Comparison of ENCODE assay signal across 8 mouse cellular contexts in the genomic region with DNA sequence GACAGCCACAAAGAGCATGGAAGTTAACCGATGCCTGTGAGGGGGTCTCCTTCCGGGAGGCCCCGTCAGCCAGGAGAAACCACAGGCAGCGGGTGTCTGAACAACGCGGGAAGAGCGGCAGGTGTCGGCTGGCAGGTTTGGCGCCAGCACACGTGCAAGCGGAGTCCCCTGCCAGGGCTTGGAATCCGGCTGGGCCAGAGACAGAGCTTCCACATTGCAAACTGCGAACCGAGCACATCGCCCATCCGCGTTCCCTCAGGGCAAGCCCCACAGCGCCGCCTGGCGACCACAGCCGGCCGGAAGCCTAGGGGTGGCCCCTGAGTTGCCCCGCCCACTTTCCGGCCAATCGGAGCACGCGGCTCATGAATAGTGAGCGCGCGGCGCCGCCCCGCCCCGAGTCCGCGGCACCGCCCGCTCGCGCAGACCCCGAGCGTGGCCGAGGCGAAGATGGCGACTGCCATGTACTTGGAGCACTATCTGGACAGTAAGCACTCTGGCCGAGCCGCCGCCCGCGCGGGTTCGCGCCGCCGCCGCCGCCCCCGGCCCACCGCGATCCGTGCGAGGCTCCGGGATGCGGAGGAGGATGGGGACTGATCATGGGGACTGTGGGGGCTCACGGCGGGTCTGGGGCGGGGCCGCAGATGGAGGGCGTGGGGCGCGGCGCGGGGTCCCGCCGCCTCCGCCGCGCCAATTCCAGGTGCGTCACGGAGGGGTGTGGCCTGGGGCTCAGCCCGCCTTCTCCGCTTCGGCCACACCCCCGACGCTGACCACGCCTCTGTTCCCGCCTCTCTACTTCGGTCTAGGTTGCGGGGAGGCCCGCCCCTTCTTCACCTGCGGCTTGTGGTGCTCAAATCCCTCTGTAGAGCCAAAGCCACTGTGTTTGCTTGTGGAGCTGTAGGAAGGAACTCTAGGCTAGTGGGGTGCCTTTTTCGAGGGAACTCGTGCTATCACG. TPM values are rescaled to one million over a fixed set of nuclear protein-coding genes. Genes with fewer than 3 reads are reported as not detected.
DNase-seq lines count a peak whose midpoint lies in the region; ATAC-seq and TF ChIP-seq lines count a peak whose summit lies in the region.

A gene (plus strand): TSS at position 410 of the 952 bp plus-strand sequence.

- peak within 1 kb of the TSS; percentile 90 for H3K9ac ChIP-seq in ES-Bruce4 (ENCODE audit: low read depth, poor library complexity, severe bottlenecking)
- H3K9ac ChIP-seq in forebrain, embryonic 14.5 days (ENCODE audit: low read length) = peak within 1 kb of the TSS; percentile 85

- H3K27me3 ChIP-seq in ES-Bruce4 (ENCODE audit: control insufficient read depth, insufficient read depth, low read length, poor library complexity, severe bottlenecking) = no peaks in the 10 kb centered on the region
- no peaks in the 10 kb centered on the region for H3K27me3 ChIP-seq in forebrain, embryonic 14.5 days (replicated peaks; ENCODE audit: control insufficient read depth, insufficient read depth, low read length)

- TF ChIP-seq CTCF in ES-Bruce4 (IDR thresholded peaks at IDR 0.05; ENCODE audit: low read depth, low read length) = peak; percentile 73
- peak; percentile 66 for TF ChIP-seq CTCF in lung, adult 2 months (IDR thresholded peaks at IDR 0.05; ENCODE audit: insufficient read depth, low read length)

- intact Hi-C loops in heart, postnatal 25 days (cut with DNase I) = loop anchor here (5.0 to 10.0 kb wide), 3 partner anchors 47 to 289 kb away; a partner anchor contains a TSS

- peaks cover 22% of the 10 kb centered on the region for H3K36me3 ChIP-seq in ES-Bruce4 (ENCODE audit: control insufficient read depth, insufficient read depth, low read length, poor library complexity, severe bottlenecking)
- peaks cover 41% of the 10 kb centered on the region for H3K36me3 ChIP-seq in forebrain, embryonic 14.5 days (ENCODE audit: control insufficient read depth, insufficient read depth, low read length)

- H3K4me1 ChIP-seq in ES-Bruce4 (ENCODE audit: control insufficient read depth, insufficient read depth, low read length) = peaks cover 3% of the 10 kb centered on the region
- peaks cover 23% of the 10 kb centered on the region for H3K4me1 ChIP-seq in forebrain, embryonic 14.5 days (ENCODE audit: control insufficient read depth, insufficient read depth, low read length)
- peaks cover 7% of the 10 kb centered on the region; the same call in 1 of the 2 replicates for H3K4me1 ChIP-seq in lung, adult 2 months (ENCODE audit: control insufficient read depth, insufficient read depth, low read length)

- H3K27ac ChIP-seq in ES-Bruce4 (ENCODE audit: insufficient read depth, low read length) = peak within 1 kb of the TSS; percentile 62
- peak within 1 kb of the TSS; percentile 94 for H3K27ac ChIP-seq in forebrain, embryonic 14.5 days (ENCODE audit: low read depth, low read length)

- under 1% methylated on average over 76 of the region's 94 CpGs for WGBS in forebrain, embryonic 14.5 days
- under 1% methylated on average over 79 of the region's 94 CpGs for WGBS in lung, adult 2 months

- H3K4me3 ChIP-seq in ES-Bruce4 (ENCODE audit: low read depth, low read length) = peak within 1 kb of the TSS; percentile 98
- H3K4me3 ChIP-seq in forebrain, embryonic 14.5 days (ENCODE audit: low read depth, low read length) = peak within 1 kb of the TSS; percentile 76
- peak within 1 kb of the TSS; percentile 87 for H3K4me3 ChIP-seq in lung, adult 2 months (replicated peaks; ENCODE audit: extremely low read depth, low read depth, low read length)

- peak within 1 kb of the TSS; percentile 88 for H3K4me2 ChIP-seq in forebrain, embryonic 14.5 days (ENCODE audit: low read length)

- TF ChIP-seq POLR2A in ES-Bruce4 (IDR thresholded peaks at IDR 0.05; ENCODE audit: insufficient read depth, low read length) = peak; percentile 54
- peak; percentile 51; the same call in 1 of the 2 replicates for TF ChIP-seq POLR2A in lung, adult 2 months (IDR thresholded peaks at IDR 0.05; ENCODE audit: borderline replicate concordance, extremely low read depth, low read depth, low read length)

- peak; percentile 60; the same call in 1 of the 2 replicates for TF ChIP-seq EP300 in ES-Bruce4 (IDR thresholded peaks at IDR 0.05; ENCODE audit: insufficient read depth, low read depth, low read length)

- DNase-seq in forebrain, embryonic 14.5 days (ENCODE audit: low spot score) = peak; percentile 98
- peak; percentile 98 for DNase-seq in heart, postnatal 25 days (ENCODE audit: low spot score)
- peak; percentile 99 to 100 for DNase-seq in layer of hippocampus, adult 18-20 months (ENCODE audit: low spot score in 2 of 2)
- peak; percentile 100 for DNase-seq in lung, adult 2 months
- peak; percentile 97 to 98 for DNase-seq in thymus, adult 18-20 months

- peak; percentile 81 for ATAC-seq in cerebellum, adult (ENCODE audit: insufficient number of reproducible peaks, low FRiP score, low TSS enrichment)
- ATAC-seq in forebrain, embryonic 14.5 days = peak; percentile 96
- ATAC-seq in neutrophil, adult 5-6 weeks (ENCODE audit: extremely low read depth, insufficient number of reproducible peaks, low FRiP score, poor library complexity, severe bottlenecking) = peak; percentile 76

- H3K9me3 ChIP-seq in ES-Bruce4 (replicated peaks; ENCODE audit: control insufficient read depth, insufficient read depth, low read length, poor library complexity, severe bottlenecking) = no peaks in the 10 kb centered on the region
- H3K9me3 ChIP-seq in forebrain, embryonic 14.5 days (replicated peaks; ENCODE audit: control insufficient read depth, low read length) = no peaks in the 10 kb centered on the region

RNA-seq across cellular contexts. Expression of the gene that starts here (rescaled TPM):
- 33.9 and 34.2 TPM in 2 replicates for polyA plus RNA-seq in ES-Bruce4 (2011; ENCODE audit: insufficient read depth, insufficient read length, low read depth, missing spikeins)
- polyA plus RNA-seq in forebrain, embryonic 14.5 days (2014; fragmentation: Nextera tagmentation; extraction: Ambion mirVana) = 8.0 and 8.5 TPM in 2 replicates
- 10 to 100 TPM; 10.7 to 12.6 TPM for total RNA-seq in heart, postnatal 25 days (2021)
- 10 to 100 TPM; 12.6 to 14.7 TPM for total RNA-seq in layer of hippocampus, adult 18-20 months (2021)
- polyA plus RNA-seq in lung, adult 2 months (2012; rRNA removed) = 7.1 and 10.1 TPM in 2 replicates
- total RNA-seq in neutrophil, adult 5-6 weeks (2017) = 25.2 and 30.5 TPM in 2 replicates

Comparison
In these comparisons a context has a peak if more than half of its experiments do, and no peak if none do; other contexts are left out.
1. Peak in every context shown above with its lines: DNase-seq, ATAC-seq, H3K4me3 ChIP-seq and H3K27ac ChIP-seq.